Mouse (Mus musculus): ENCODE data around the gene Ppp1ca.

Ppp1ca gene

DNA sequence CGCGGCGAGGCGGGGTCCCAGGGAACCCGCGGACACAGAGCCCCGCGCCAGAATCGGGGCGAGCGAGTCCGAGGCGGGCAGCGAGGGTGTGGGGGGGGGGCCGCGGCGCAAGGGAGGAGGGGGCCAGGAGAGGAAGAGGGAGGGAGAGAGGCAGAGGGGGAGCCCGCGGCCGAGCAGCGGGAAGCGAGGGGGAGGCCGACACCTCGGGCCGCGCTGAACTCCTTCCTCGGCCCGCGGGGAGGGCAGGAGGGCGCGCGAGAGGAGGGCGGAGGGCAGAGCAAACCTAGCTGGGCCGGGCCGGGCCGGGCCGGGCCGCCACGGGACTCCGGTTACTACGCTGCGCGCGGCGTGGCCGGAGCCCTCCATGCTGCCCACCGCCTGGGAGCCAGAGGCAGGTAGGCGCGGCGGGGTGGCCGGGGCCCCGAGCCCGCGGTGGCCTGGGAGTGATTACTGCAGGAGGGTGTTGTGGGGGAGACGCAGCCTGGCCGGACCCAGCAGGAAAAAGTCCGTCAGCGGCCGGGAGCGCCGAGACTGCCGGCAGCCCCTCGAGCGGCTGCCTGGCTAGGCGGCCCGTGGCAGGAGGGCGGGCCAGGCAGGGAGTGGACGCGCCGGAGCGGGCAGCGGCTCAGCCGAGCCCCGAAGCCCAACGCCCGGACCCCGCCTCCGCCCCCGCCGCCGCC lies 23.0 kb downstream of the Ppp1ca start:
- peak; percentile 37 to 47 for DNase-seq

DNA sequence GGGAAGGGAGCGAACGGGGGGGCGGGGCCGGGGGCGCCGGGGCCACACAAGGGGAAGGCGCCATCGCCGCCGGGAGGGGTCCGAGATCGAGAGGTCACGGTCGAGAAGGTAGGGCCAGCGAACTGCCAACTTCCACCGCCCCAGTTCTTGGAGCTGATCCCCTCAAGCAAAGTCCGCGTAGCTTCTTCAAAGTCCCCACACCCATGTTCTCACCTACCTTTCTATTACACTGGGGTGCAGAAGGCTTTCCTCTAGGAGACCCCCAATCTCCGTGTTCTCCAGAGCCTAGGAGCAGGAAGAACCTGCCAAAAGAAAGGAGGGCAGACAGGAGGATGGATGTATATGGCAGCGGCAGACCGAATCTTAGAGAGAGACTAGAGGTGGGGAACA lies 23.6 kb downstream of the Ppp1ca start:
- no peak for DNase-seq

DNA sequence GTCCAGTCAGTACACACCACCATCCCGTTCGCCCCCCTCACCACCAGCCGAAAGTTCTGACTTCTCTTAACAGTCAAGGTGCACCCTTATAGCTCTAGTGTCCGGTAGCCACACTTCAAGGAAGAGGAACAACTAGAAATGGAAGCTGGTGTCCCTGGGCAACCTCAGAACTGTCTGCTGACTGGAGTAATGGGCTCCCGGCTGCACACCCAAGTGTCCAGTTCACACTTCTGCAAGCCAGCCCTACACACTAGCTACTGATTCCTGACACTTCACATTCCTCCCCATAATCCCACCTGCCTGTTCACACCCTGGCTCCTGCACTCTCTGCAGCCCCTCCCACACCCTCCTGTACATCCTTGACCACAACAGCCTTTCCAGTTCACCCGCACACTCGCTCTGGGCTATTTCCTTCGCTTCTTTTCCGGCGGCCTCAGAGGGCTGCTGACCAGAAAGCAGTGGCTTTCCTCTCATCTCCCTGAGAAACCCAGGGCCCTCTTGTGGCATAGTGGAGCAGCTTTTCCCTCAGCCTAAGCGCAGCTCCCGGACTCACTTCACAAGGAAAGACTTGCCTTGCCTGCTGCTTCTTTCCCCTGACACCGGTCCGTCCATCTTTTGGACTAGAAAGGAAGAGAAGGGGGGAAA lies 24.3 kb downstream of the Ppp1ca start:
- DNase-seq = peak; percentile 36 to 46

DNA sequence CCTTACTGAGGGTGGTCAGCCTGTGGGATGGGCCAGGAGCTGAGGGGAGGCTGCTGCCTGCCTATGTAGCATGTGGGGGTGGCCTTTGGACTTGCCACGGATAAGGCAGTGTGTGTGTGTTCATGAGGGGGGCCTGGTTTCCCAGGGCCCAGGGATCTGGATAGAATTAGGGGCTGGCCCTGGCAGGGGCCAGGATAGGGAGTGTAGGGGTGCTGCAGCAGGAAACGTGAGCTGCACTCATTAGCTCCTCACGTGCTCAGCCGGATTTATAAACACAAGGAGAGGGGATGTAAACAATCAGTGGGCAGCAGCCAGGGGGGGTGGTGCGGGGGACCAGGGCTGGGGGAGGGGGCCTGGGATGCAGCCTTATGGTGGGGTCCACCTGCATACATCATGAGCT lies 25.3 kb downstream of the Ppp1ca start:
- DNase-seq = peak in 1 of 2 experiments; percentile 38

DNA sequence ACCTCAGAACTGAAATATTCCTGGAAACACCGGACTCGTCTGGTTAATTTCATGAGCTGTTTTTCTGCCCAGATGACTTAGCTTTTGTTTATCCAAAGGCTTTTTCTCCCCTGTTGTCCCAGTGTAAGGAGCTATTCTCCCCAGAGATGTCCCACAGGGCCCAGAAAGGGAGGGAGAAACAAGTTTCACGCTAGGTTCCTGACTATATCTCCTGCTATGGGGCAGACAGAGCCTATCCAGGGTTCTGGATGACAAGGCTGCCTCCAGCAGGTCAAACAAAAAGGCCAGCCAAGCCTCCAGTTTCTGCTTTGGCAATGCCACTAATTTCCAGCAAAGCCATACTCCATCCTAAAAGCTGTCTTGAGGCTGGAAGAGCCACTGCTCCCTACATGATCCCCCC lies 26.0 kb downstream of the Ppp1ca start:
- no peak for DNase-seq

DNA sequence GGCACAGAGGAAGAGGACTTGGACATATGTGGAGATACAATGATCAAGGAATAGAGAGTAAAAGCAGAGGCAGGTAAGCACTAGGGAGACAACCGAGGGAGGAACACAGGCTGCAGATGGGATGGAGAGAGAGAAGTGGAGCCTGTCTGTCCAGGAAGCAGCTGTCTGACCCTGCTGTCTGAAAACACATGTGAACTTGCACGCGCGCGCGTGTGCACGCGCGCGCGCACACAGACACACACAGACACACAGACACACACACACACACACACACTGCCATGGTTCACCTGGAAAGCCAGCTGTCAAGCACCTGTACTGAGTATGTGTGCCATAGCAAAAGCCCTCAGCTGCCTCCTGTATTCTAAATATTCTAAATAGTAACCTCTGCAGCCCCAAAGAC lies 26.4 kb downstream of the Ppp1ca start:
- no peak for DNase-seq

DNA sequence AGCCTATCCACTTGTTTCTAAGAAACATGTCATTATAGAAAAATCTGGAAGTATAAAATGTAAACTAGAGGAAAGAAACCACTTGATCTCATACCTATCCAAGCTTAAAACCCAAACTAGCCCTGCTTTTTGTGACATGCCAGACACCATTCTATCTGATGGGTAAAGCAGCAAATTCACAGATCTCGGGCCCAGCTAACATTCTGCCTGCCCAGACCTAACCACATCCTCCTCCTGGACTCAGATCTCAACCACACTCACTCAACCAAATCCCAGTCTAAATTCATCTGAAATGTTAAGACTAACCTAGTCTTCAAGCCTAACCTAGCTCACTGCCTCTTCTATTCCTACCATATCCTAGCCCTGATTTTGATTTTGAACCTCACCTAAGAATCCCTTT lies 26.9 kb downstream of the Ppp1ca start:
- DNase-seq = no peak

DNA sequence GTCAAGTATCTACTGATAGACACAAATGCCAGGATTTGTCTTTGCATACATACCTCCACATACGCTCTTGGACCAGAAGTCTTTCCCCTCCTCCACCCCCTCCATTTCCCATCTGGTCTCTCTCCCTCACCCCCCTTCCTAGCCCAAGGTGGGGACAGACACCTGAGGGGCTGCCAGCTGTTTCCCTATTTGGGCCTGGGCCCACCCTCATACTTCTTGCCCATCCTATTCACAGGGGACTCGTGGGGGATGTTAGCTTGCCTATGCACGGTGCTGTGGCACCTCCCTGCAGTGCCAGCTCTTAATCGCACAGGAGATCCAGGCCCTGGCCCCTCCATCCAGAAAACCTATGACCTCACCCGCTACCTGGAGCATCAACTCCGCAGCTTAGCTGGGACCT lies 28.1 kb downstream of the Ppp1ca start:
- DNase-seq = no peak

DNA sequence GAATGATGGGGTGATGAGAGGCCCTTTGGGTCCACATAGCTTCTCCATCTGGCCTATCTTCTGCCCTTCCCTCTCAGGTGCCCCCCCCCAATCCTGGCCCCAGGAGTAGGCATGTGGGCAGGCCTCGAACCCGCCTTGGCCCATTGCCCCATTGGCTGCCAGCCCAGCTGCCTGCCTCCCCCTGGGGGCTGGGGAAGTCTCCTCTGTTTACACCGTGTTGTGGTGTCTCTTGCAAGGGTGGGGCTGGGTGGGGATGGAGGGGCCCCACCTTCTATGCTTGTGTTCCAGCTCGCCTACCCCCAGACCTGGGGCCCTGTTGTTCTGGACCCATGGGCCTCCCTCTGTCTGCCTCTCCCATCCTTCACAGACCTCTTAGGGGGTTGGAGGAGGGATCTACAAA lies 28.6 kb downstream of the Ppp1ca start:
- peak in 1 of 2 experiments; percentile 60 for DNase-seq

DNA sequence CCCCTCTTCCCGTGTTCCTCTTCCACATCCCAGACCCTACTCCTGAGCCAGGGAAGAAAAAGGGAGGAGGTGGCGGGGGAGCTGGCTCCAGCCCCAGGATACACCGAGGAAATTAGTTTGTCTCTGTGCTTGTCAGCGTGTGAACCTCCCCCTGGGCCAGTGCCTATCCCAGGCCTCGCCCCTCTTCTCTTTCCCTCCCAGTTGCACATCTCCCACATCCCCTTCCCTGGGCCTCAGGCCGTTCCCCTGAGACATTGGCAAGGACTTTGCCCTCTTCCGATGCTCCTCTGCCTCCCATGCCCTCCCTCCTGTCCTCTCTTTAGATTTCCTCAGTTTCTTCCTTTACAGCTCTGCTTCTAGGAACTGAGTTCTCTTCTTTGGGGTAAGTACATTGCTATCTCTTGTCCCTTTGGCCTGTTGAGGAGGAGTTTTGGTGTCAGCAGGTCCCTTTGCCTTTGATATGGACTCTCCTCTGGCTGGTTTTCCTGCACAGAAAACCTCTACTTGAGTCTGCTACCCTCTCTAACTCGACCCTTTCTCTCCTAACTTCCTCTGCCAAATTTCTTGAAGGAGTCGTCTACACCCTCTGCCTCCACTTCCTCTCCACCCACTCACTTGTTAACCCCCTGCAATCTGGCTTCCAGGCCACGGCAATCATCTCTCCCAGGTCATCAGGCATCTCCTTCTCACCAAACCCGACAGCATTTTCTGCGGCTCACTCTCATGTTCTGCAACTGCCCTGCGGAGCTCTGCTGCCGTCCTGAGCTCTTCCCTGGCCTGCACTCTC lies 29.3 kb downstream of the Ppp1ca start:
- DNase-seq = peak; percentile 58 to 62

DNA sequence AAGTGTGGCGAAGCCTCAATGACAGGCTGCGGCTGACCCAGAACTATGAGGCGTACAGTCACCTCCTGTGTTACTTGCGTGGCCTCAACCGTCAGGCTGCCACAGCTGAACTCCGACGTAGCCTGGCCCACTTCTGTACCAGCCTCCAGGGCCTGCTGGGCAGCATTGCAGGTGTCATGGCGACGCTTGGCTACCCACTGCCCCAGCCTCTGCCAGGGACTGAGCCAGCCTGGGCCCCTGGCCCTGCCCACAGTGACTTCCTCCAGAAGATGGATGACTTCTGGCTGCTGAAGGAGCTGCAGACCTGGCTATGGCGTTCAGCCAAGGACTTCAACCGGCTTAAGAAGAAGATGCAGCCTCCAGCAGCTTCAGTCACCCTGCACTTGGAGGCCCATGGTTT lies 30.3 kb downstream of the Ppp1ca start:
- peak in 1 of 2 experiments; percentile 50 for DNase-seq

DNA sequence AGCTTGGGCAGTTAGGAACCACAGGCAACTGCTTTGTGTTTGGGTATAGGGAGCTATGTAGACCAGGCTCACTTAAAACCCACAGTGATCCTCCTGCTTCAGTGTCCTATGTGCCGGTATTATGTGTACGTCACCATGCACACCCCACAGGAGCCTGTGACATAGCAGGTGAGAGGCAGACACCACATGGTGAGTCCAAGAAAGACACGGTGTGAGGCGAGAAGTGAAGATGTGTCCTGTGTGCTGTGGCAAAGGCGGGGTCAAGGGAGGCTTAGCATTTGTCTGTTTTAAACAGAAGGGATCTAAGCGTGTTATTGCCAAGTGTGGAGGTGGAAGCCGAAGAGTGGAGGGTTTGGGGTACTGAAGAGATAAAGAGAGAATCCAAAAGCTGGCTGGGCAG lies 34.9 kb downstream of the Ppp1ca start:
- no peak for DNase-seq

DNA sequence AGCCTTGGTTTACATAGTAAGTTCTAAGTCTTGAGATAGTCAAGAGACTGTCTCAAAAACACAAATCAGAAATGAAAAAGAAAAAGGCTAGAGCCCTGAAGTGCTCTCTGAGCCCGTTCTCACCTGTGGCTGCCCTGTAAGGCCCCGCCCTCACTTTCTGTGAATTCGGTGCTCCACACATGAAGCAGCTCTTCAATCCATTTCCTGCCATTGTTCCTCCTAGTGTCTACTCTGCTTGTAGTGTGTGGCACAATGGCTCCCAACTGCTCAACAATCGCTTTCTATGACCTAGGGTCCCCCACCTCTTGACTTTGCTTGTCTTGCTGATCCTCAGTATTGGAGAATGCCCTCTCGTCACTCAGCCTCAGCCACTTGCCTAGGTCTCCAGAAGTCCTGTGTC lies 35.6 kb downstream of the Ppp1ca start:
- DNase-seq = no peak

DNA sequence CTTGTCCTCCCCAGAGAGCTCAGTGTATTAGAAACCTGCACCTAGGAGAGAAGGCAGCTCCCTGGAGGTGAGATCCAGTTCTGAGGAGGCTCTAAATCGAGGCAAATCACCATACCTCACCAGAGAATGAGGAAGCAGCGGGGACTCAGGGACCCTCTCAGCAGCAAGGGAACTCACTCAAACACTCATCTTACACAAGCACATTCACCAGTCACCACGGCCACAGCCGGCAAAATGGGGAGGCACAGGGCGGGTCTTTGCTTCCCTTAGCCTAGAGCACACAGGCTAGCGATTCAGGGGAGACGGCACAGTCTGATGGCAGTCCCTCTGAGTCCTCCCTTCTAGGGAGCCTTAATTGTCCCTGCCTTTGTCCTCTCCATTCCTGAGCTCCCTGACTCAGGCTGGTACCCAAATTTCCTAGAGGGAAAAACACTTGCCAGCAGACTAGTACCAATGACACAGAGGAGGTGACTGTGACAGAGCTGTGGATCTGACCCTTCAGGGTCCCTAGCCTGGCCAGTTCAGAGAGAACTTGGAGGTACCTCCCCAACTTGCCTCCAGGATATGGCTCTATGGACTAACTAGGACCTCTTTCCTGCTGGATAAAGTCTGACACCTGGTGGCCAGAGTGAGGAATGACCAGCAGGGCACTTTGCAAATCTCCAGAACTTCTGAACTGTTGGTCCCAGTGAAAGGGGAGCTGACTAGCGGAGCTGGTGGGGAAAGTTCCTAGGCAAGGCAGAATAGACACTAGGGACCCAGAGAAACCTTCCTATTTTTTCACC lies 36.2 kb downstream of the Ppp1ca start:
- peak; percentile 79 to 82 for DNase-seq

DNA sequence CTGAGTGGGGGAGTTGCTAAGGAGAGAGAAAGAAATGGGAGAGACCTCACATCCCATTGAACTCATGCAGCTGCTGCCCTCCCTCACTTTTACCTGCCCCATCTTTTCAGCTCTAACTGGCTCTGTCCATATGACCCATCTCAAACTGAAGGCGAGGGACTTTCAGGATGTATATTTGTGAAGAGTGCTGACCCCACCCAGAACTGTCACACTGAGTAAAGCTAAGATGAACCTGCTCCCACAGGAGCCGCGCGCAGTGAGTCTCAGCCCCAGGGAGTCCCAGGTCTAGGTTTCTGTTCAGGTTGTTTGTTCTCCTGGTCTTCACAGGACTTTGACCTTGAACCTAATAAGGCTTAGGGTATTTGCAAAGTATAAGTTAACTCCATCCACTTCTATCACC lies 37.0 kb downstream of the Ppp1ca start:
- no peak for DNase-seq

DNA sequence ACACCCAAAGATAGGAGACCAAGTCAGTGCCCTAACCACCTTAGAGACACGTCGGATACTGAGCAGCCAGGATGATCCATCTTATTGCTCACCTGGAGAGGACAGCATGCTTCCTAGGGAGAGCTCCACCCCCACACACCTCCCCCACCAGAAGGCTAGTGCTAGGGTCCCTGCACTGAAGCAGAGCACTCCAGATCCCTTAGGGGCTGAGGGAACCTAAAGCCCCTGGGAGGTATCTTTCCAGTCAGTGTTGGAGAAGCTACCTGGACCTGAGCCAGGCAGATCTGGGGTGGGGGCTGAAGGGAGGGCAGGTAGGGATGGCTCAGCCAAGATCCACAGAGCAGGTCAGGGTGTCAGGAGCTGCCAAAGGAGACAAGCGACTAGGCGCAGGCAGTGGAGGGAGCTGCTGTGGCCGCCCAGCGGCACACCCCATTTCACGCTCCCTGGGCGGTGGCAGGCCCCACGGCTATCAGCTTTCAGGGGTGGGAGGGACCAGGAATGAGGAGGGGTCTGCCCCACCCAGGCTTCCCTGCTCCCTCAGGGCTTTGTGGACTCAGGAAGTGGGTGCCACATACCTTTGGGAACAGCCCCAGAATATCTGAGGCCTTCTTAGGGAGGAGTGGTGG lies 37.7 kb downstream of the Ppp1ca start:
- DNase-seq = peak in 1 of 2 experiments; percentile 35

DNA sequence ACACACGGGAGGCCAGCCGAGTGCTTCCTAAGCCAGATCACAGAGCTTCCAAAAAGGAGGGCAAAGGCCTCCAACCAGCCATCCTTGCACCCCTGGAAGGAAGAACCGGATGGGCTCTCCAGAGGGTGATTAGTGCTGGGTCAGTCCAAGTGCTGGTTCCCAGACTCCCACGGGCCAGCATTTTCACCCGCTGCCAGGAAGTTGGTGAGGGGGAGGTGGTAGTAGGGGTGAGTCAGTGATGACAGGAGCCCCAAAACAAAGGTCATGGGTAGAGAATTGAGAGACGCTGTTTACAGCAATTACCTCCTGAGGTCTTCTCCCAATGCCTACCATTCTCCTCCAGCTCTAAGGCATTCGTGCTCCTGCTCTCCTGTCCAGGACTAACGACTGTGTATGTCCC lies 38.5 kb downstream of the Ppp1ca start:
- DNase-seq = peak in 1 of 2 experiments; percentile 33

DNA sequence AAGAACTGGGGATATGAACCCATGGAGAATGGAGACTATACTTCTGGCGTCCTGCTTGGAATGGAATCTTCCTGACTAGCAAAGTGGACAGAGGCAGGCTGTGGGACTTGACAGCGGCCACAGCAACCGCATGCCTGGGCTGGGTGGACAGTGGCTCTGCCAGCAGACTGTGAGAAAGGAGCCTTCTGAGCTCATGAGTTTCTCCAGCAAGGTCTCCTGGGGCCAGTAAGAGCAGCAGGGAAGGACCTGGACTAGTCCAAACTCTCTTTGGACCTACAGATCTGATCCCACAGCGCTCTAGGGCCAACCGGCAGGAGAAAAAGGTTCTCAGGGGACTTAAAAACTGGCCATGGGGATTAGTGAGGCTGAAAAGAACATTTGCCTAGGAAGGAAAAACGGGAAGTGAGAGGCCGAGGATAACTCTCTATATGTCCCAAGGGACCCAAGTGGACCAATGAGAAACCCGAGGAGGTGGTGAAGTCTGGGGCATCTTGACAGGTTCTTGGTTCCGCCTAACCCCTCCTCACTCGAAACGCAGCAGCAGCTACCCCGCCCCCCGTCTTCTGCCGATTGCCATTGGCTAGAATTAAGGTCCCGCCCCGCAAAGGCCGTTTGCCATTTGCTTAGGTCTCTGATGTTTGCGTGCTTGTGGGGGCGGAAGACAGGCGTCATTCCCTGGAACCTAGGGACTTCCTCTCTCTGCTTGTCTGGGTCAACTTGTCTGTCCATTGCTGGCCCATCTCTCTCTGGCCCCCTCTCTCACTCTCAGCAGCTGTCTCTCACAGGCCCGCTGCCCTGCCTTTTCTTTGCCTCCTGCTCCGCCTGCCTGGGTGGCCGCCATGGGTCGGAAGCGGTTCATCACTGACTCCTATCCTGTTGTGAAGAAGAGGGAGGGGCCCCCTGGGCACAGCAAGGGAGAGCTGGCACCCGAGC lies 39.7 kb downstream of the Ppp1ca start, which contains the start of gene Pold4:
Pold4 (plus strand) TSS at position 647 of the 933 bp plus-strand sequence.
- peak; percentile 99 for DNase-seq

DNA sequence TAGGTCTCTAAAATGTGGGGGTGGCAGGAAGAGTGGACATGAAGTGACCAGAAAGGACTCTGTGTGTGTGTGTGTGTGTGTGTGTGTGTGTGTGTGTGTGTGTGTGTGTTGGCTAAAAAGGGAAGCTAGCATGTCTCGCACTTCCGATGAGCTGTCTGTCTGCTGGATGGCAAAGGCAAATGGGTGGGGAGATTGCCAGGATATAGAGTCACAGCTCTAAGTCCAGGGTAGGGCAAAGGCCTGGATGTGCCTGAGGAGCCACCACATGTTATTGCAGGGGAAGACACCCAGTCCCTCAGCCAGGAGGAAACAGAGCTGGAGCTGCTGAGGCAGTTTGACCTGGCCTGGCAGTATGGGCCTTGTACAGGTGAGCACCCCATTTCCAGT lies 40.3 kb downstream of the Ppp1ca start:
- peak; percentile 69 to 76 for DNase-seq

DNA sequence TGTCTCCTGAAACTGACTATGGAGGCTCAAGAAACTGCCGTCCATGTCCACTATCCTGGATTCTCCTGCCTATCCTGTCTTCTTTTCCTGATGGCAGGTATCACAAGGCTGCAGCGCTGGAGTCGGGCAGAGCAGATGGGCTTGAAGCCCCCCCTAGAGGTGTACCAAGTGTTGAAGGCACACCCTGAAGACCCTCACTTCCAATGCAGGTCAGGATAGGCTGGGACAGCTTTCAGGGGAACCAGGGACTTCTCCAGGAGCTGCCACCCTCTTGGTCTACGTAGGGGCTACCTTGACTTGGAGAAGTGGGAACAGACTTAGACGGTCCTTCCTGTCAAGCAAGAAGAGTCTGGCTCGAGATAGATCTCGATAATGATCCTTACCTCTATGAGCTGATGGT lies 40.8 kb downstream of the Ppp1ca start:
- DNase-seq = no peak

DNA sequence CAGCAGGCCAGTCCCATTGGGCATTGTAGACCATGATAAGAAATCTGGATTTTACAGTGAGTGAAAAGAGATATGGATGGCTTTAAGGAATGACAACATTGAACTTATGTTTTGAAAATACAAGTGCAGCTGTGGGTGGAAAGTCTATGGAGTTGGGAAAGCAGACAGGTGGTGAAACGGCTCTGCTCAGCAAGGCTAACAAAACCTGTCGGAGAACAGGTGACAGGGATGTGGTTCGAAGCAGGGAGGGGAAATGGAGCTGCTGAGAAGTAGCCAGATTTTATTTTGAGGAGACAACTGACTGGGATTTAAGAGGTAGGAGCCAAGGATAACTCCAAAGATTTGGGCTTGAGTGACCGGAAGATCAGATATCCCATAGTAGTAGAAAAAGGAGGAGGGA lies 42.7 kb downstream of the Ppp1ca start:
- DNase-seq = no peak

Data from lung, adult 18-20 months (tissue).